Mouse (Mus musculus): ENCODE results near the gene Slc9a8.

DNA sequence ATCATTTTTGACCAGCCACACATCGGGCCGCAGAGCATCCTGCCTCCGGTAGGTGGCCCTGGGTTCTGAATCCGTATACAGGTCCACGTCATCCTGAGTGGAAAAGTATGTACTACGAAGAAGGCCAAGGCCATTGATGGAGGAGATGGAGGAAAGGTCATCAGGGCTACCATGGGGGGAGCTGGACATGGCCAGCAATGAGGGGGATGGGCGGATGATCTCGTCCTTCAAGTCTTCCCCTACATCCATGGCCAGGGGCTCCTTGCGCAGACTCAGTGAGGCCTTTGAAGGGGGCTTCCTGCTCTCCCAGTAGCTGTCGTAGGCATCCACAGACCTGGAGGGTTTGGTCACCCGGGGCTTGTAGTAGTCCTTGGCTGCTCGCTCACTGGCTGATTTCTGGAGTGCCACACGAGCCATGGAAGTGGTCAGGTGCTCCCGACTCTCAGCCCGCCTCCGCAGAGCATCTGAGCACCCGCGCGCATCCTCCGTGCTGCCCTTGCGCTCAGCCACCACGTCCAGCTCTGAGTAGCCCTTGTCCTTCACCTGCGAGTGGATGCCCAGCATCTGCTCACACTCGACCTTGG, 62.4 kb downstream of the Slc9a8 start:
- no peak for TF ChIP-seq CTCF (IDR thresholded peaks at IDR 0.05; ENCODE audit: low read depth, low read length)
- no peak for TF ChIP-seq POLR2A (IDR thresholded peaks at IDR 0.05; ENCODE audit: borderline replicate concordance, low read depth, low read length)
